Mouse (Mus musculus) left cerebral cortex, postnatal 25 days (tissue): ENCODE measurements at regions not wholly inside any gene's neighbourhood (a gene's known extent, or its start where the extent isn't known, plus 50 kb on each side); places are given as distances from the start of the nearest gene placed in this dataset.
A peak's percentile ranks its signal among the peaks of the same experiment; 100 is the strongest.

Source experiments
- DNase-seq, 2 experiments: peaks; one replicate each; pipeline ENCODE4 v3.0.0; 2022; ENCODE audit warnings: low spot score in 2 of 2, mixed read lengths in 1 of 2
- intact Hi-C: fragments of 180-260 bp; cut with DNase I; formaldehyde crosslinking; loops from one replicate; pipeline ENCODE4 v1.15.1; 2025

DNA sequence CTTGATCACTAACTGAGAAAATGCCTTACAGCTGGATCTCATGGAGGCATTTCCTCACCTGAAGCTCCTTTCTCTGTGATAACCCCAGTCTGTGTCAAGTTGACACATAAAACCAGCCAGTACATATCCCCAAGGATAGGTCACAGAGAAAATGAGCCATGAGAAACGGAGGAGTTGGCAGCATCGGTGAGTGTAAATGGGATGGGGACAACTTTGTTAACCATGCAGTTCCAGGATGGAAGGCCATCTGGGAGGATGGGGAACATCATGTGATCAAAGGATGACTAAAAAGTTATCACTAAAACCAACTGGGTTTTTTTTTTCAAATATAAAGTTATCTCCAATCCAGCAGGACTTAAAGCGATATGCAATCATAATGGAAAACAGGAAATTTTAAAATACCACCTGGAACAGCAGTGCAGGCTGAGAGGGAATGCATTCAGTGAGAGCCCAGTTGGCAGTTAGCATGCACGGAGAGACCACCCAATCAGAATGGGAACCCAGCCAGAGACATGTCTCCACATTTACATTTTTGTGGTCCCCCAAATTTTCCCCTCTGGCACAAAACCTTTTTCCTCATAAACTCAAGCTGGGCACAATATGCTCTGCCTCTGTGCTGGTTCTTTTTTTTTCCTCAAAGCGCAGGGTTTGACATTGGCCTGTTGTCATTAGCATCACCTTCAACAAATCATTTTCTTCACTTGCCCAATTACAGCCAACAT, 475.7 kb downstream of the Rapgef2 start:
- intact Hi-C loops = no loop called here
- no peak for DNase-seq

DNA sequence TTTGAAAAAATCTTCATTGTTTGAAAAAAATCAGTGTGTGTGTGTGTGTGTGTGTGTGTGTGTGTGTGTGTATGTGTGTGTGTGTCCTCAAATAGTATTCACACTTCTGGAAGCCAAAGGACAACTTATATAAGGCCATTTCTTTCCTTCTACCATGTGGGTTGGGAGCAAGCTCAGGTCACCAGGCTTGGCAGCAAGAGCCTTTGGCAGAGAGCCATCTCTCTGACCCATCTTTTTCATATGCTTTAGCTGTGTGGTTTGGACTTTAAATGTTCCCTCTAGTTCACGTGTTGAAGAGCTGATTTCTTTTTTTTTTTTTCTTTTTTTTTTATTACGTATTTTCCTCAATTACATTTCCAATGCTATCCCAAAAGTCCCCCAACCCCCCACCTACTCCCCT, 483.1 kb downstream of the Rapgef2 start:
- DNase-seq = no peak
- intact Hi-C loops = no loop called here

DNA sequence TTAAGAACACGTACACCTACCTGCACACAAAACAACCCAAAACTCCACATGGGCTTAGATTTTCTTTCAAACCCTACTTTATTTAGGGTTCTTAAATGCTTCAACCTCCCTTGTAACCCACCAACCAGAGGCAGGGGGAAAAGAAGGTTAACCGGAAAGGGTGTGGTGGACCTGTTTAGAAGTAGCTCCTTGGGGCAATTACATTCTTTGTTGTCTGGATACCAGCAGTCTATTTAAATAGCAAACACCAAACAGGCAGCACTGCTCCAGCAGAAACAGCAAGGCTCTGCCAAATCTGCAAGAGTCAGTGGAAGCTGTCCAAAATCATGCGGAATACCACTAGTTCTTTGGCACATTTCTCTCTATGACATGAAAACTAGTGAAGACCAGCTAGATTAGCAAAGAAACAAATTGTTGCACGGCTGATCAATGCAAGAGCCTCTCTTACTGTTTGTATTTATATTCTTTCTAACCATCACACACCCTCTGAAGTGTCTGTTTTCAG, 490.3 kb downstream of the Rapgef2 start:
- peak in 1 of 2 experiments; percentile 6 for DNase-seq
- intact Hi-C loops = no loop called here

DNA sequence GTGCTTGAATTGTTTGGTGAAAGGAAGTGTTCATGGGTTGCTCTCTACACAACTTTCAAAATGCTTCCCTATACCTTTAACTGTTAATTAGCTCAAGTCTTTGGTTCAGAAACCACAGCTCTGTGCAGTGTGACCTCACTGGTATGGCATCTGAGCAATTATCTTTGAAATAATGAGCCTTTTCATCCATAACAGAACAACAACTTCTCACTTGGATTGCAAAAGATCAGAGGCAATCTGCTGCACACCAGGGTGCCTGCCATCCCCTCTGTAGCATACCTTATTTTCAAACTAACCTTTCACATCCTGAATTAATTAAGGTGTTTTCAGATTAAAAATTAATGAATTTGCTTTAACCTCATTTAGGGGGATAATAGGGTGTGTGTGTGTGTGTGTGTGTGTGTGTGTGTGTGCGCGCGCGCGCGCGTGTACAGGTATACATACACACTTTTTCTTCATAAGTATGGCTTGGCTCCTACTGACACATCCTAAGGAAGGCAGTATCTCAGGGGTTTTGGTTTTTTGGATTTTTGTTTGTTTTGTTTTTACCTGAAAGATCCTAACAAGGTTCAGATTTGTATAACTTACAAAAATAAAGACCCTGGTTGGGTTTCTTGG, 493.8 kb downstream of the Rapgef2 start:
- intact Hi-C loops = no loop called here
- no peak for DNase-seq

DNA sequence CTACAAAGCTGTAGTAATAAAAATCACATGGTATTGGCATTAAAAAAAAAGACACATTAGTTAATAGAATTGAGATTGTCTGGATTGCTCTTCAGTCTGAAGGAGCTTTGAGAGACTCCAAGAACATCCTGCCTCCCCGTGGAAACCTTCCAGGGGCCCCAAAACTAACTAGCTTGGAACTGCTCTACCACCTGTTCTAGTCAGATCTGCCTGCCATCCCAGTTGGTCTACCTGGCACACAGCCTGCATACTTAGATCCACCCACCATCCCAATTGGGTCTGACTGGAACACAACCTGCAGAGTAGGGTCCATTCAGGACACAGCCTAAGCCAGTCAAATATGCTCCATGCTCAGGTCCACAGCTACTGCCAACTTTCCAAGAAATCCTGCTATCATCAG, 503.6 kb downstream of the Rapgef2 start:
- peak in 1 of 2 experiments; percentile 2 for DNase-seq
- intact Hi-C loops = no loop called here

DNA sequence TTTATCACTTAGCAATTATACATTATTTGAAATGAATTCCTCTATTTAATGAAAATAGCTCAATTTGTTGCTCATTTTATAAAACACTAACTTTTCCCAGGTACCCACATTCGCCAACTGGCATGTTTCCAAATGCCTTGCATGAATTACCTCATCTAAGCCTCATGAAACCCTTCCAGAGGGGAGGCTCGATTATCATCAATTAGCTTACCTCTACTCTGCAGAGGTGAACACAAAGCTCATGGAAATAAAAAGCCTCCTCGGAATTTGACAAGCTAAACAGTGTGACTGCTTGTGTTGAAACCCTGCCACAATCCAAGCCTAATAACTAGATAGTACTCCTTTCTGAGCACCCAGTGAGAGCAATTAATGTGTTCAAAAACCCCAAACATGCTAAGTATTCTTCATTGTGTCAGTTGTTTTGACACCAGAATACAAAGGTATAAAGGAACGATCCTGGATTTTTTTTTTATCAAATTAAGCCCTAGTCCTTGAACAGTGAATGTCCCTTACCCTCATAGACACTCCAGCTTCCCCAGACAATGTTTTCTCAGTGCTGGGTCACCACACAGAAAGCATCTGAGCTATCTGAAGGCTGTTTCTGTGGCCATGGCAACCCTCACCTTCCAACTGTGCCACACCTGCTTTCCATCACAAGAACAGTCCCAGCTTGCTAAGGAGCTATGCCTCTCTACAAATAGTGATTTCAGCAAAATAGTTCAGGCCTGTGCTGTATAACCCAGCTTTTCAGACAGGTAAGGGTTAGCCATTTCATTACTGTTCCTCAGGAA, 530.4 kb downstream of the Rapgef2 start:
- no peak for DNase-seq
- intact Hi-C loops = no loop called here

DNA sequence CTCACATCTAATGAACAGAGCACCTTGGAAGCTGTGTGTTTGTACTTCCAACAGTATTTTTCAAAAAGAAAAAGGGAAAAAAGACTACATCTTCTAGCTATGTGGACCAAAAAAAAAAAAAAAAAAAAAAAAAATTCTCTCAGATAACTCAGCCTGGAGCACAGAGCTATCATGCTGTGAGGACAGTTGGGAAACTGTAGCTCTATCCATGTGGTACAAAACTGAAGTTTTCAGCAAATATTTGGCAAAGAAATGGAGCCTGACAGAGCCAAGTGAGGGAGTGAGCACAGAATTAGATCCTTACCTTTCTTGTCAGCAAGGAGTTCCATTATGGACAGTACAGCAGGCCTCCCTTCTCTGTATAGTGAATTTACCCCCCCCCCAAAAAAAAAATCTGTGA, 550.2 kb downstream of the Rapgef2 start:
- intact Hi-C loops = no loop called here
- DNase-seq = no peak

DNA sequence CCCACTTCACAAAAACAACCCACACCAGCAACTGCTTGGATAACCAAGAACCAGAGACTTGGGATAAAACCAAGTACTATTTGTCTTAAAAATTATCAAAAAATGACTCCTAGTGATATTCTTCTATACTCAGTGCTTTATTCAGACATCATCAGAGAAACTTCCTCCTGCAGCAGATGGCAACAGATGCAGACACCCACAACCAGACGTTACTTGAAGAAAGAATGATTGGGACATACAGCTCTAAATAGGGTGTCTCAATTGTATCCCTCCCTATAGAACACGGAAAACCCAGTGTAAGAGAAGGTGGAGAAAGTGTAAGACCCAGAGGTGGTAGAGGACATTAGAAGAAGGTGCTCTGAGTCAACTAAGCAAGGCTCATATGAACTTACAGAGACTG, 569.6 kb downstream of the Rapgef2 start:
- DNase-seq = peak; percentile 11 to 56
- intact Hi-C loops = no loop called here

DNA sequence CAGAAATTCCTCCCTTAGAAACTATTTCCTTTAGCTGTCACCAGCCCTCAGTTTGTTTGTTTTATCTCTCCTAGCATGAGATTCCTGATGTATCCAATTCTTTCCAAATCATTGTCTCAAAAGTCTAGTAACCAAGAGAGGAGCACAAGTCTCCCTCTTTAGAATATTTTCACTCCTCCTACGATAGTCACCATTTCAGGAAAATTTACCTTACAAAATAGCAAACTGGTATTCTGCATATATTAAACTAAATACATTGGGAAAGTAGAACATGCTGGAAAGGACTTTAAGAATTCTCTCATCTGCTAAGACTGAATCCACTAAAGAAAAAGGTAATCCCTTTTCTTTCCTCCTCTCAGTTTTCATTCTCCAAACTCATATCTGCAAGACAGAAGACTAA, 578.6 kb downstream of the Rapgef2 start:
- DNase-seq = peak in 1 of 2 experiments; percentile 10
- intact Hi-C loops = no loop called here

DNA sequence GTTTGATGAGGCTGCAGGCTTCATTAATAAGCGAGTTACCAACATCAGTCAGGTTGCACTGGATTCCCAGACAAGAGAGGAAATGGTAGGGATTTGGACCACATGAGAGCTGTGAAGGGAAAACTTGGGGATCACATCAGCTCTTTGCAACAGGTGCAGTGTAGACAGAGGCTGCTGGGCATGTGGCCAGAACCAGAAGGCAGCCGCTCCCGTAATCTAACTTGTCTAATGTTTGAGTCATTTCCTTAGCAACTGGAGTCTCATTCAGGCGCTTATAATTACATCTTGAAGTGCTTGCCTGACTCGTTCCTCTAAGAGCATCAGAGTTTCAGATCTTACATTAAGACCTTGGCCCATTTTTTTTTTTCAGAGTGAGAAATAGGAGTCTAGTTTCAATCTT, 587.4 kb downstream of the Rapgef2 start:
- intact Hi-C loops = no loop called here
- DNase-seq = peak; percentile 34 to 74

DNA sequence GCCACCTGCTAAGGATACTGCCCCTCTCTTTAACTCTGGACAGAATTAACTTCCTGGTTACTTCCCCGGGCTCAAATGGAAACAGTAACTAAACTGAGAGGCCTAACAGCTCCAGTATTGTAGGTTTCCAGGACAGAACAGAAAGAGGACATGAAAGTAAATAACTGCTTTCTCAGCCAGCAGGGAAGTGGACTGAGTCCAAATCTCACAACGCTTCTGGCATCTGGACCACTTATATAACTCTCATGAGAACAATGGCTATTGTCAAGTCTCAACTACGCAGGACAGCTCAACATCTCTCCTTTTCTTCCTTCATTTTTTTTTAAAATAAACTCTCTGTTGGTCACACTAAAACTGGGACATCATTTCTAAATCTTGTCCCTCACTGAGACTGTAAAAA, 594.8 kb downstream of the Rapgef2 start:
- intact Hi-C loops = no loop called here

DNA sequence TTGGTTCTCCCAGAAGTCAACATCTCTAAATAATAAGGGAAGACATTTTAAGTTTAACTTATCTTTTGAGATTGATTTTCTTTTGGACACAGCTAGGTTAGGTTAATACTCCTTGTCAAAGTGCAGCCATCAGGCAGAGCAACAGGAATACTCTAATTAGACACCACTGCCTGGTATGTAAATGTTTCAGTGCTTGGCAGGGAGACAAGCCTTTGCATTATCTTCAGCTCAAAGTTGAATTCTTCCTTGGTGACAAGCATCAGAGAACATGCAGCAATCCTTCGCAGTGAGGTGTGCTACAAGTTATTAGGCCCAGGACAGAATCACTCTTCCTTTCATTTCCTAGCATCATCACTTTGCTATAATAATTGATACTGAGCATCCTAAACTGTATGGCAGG, 608.7 kb downstream of the Rapgef2 start:
- intact Hi-C loops = no loop called here
- DNase-seq = no peak

More for the DNA sequence above, 594.8 kb downstream of the Rapgef2 start:
- peak; percentile 5 to 78 for DNase-seq

DNA sequence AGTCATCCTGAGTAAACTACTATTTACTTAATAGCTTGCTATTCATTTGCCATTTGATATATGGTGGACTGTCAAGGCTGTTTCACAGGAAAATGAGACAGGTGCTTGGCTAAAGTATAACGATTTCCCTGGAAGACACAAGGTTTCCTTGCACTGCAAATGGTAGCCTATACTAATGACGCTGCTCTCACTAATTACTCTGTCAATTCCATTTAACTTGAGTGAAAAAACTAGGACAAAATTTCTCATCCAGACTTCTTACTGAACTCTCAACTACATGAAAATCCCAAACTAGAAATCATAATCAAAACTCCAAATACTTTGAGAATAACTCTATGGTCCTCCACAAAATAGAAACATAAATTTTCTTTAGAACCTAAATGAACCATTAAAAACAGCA, 609.5 kb downstream of the Rapgef2 start:
- no peak for DNase-seq

DNA sequence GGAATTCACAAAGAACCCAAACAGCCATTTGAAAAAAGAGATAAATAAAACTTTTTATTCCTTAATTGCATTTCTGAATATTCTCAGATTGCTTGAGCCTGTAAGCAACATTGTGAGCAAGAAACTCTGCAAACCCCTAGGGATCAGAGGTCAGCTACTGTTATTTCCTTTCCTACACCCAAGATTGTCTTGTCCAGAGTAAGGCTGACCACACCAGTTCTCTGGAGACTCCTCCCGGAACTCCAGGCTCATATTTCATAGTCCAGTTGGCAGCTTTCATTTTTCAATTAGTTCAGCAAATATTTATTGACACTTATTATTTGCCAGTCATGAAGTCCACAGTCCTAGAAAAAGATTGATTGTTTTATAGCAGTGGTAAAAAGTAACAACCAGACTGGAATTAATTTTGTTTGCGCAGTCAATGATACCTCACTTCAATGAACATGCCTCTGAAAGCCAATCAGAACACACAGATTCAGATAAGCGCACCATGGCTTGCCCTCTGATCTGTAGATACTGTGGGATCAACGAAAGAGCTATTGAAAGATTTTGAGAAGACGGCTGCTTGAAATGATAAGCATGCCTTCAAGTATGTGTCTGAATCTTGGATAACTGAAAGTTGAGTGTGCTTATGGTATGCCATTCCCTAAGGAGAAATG, 611.7 kb downstream of the Rapgef2 start:
- DNase-seq = no peak
- intact Hi-C loops = no loop called here

More for the DNA sequence above, 609.5 kb downstream of the Rapgef2 start:
- intact Hi-C loops = no loop called here

DNA sequence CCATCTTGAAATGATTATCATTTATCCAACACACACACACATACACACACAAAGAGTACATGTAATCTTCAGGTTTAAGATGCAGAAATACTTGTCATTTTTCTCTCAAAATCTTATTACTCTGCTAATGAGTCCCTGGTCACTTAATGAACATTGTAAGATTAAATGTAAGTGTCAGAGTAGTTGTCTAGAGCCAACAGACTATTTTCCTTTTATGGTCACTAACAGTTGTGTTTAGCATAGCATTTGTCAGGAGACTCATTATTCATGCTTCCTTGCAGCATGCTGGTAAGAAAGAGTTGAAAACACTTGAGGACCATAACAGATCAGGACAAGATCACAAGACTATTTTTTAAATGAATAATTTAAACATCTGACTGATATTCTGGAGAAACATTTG, 618.3 kb downstream of the Rapgef2 start:
- DNase-seq = no peak
- intact Hi-C loops = no loop called here

DNA sequence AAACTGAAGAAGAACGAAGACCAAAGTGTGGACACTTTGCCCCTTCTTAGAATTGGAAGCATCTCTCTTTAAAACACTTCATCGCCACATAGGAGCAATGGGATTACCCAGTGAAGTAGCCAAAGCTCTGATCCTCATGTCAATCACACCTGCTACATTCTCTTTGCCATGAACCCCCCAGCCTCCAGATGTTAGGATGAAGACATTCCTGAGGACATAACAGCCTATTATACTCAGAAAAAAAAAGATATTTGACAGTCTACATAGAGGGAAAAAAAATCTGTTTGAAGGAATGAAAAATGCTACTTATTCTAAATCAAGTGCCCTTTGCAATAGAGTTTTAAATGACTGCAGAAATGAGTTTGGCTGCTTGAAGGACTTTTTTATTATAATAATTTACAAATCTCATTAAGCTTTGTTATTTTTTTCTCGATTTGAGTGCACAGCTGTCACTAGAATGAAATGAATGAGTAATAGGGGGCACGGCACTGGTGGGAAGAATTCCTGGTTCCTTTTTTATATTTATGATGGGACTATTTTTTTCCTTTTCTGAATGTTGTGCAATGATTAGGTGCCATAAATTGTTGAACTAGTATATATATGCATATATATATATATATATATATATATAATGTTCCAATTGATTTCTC, 618.8 kb downstream of the Rapgef2 start:
- no peak for DNase-seq
- intact Hi-C loops = no loop called here

DNA sequence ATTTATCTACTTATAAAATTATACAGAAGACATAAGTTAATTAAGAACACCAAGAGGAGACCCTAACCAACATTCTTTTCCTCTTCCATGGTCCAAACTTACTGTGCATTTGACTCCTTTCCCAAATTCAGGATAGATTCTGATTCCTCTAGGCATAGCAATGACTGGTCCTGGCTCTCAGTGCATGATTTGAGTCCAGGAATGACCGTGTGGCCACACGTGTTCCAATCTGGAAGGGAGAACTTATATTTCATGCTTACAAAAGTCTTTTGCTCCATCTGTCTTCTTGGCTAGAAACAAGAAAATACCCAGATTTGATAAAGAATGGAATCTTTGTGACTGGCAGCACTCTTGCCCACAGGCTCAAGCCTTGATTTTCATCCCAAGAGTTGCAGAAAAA, 638.2 kb downstream of the Rapgef2 start:
- no peak for DNase-seq
- intact Hi-C loops = no loop called here

DNA sequence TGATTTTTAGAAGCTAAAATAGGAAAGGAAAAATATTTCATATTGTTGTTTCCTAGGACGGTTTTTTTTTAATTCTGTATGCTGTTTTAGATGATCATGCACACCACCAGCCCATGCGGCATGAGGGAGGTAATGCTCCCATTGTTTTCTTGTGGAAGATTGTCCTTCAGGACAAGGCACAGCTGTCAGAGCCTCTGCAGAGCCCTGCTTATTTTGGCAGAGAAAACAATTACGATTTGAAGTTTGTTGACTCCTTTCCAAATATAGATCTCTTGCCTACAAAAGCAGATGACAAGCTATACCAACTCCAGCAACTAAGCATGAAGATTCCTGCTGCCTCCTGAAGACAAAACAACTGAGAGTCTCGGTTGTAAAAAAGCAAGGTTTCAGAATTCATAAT, 650.9 kb downstream of the Rapgef2 start:
- no peak for DNase-seq
- intact Hi-C loops = no loop called here

DNA sequence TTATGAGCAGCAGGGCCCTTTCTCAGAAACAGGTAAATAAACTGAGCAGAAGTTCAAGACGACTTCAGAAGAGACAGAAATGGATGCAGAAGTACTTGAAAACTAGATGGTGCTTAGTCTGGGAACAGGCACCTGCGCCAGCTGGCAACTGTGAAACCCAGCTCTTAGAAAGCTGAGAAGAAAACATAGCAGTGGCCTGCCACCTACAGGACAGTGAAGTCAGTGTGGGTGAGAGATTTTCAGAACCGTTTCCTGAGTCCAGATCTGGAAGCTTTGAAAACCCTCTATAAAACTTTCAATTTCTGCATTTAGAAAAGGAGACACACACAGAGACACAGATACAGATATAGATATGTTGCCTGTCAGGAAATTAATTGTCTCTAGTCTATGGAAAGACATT, 667.4 kb downstream of the Rapgef2 start:
- peak; percentile 15 to 61 for DNase-seq
- intact Hi-C loops = no loop called here
